Mouse (Mus musculus): Measurements from ENCODE around the gene Wipf2. TPM values are rescaled to one million over a fixed set of nuclear protein-coding genes. Genes with fewer than 3 reads are reported as not detected.

The Wipf2 gene
- polyA plus RNA-seq, 1 experiment from 2014 or later: 5.4 TPM

- Histone ChIP-seq H3K27me3 (replicated peaks; ENCODE audit: low read depth, poor library complexity, severe bottlenecking) (peaks cover 47% of the 10 kb centered on the region), H3K4me1 (peaks cover 47% of the 10 kb centered on the region), H3K9me3 (no peaks in the 10 kb centered on the region), H3K4me3 (peak overlapping the region; percentile 71), H3K36me3 (replicated peaks) (peaks cover 20% of the 10 kb centered on the region), H3K27ac (replicated peaks) (no peak overlapping the region)
- 46% methylated on average over 11 of the region's 11 CpGs for WGBS
- no peak for DNase-seq (ENCODE audit: low spot score)
Observed at GRCm38 (mm10) chr11:98837917-98838316, 25.5 kb upstream of the Wipf2 start.

GRCm38 (mm10) chr11:98838512-98838911, 24.9 kb upstream of the Wipf2 start:
- WGBS: 79% methylated on average over 9 of the region's 9 CpGs
- H3K27ac ChIP-seq (replicated peaks): no peak overlapping the region
- peaks cover 47% of the 10 kb centered on the region for H3K4me1 ChIP-seq
- no peak overlapping the region; the same call in 1 of the 2 replicates for H3K4me3 ChIP-seq
- no peaks in the 10 kb centered on the region for H3K9me3 ChIP-seq
- DNase-seq (ENCODE audit: low spot score): no peak
- peaks cover 47% of the 10 kb centered on the region for H3K27me3 ChIP-seq (replicated peaks; ENCODE audit: low read depth, poor library complexity, severe bottlenecking)
- peaks cover 14% of the 10 kb centered on the region for H3K36me3 ChIP-seq (replicated peaks)

- Histone ChIP-seq H3K4me1 (peaks cover 47% of the 10 kb centered on the region), H3K9me3 (no peaks in the 10 kb centered on the region), H3K4me3 (no peak overlapping the region), H3K36me3 (replicated peaks) (peaks cover 5% of the 10 kb centered on the region), H3K27ac (replicated peaks) (no peak overlapping the region), H3K27me3 (replicated peaks; ENCODE audit: low read depth, poor library complexity, severe bottlenecking) (peaks cover 47% of the 10 kb centered on the region)
- DNase-seq (ENCODE audit: low spot score): no peak
- 38% methylated on average over 6 of the region's 6 CpGs for WGBS
Observed at GRCm38 (mm10) chr11:98839402-98839801, 24.0 kb upstream of the Wipf2 start.

GRCm38 (mm10) chr11:98839897-98840296, 23.5 kb upstream of the Wipf2 start:
- Histone ChIP-seq H3K36me3 (replicated peaks) (peaks cover under 1% of the 10 kb centered on the region; the same call in 1 of the 2 replicates), H3K27me3 (replicated peaks; ENCODE audit: low read depth, poor library complexity, severe bottlenecking) (peaks cover 47% of the 10 kb centered on the region), H3K4me1 (peaks cover 42% of the 10 kb centered on the region), H3K27ac (replicated peaks) (no peak overlapping the region), H3K4me3 (no peak overlapping the region), H3K9me3 (no peaks in the 10 kb centered on the region)
- DNase-seq (ENCODE audit: low spot score): no peak
- 68% methylated on average over 10 of the region's 10 CpGs for WGBS

- DNase-seq (ENCODE audit: low spot score): no peak
- 53% methylated on average over 13 of the region's 13 CpGs for WGBS
- Histone ChIP-seq H3K27ac (replicated peaks) (no peak overlapping the region), H3K36me3 (replicated peaks) (no peaks in the 10 kb centered on the region), H3K4me1 (peaks cover 23% of the 10 kb centered on the region), H3K9me3 (no peaks in the 10 kb centered on the region), H3K27me3 (replicated peaks; ENCODE audit: low read depth, poor library complexity, severe bottlenecking) (peaks cover 32% of the 10 kb centered on the region), H3K4me3 (0 out of 2 replicates have a peak overlapping the region, but pooled peaks have one; percentile 5)
Observed at GRCm38 (mm10) chr11:98846016-98846415, 17.4 kb upstream of the Wipf2 start.

GRCm38 (mm10) chr11:98846865-98847604, 16.4 kb upstream of the Wipf2 start:
- Histone ChIP-seq H3K36me3 (replicated peaks) (no peaks in the 10 kb centered on the region), H3K27me3 (replicated peaks; ENCODE audit: low read depth, poor library complexity, severe bottlenecking) (peaks cover 35% of the 10 kb centered on the region), H3K4me3 (no peak overlapping the region), H3K4me1 (peaks cover 25% of the 10 kb centered on the region), H3K9me3 (no peaks in the 10 kb centered on the region), H3K27ac (replicated peaks) (no peak overlapping the region)
- DNase-seq (ENCODE audit: low spot score): no peak
- 62% methylated on average over 19 of the region's 19 CpGs for WGBS

- DNase-seq (ENCODE audit: low spot score): peak; percentile 62
- Histone ChIP-seq H3K4me1 (peaks cover 38% of the 10 kb centered on the region), H3K9me3 (no peaks in the 10 kb centered on the region), H3K4me3 (peak overlapping the region; percentile 41), H3K36me3 (replicated peaks) (no peaks in the 10 kb centered on the region), H3K27ac (replicated peaks) (peak overlapping the region; percentile 57; the same call in 1 of the 2 replicates), H3K27me3 (replicated peaks; ENCODE audit: low read depth, poor library complexity, severe bottlenecking) (peaks cover 35% of the 10 kb centered on the region)
- WGBS: 10% methylated on average over 19 of the region's 19 CpGs
Observed at GRCm38 (mm10) chr11:98849196-98849894, 14.1 kb upstream of the Wipf2 start.

- Histone ChIP-seq H3K27me3 (replicated peaks; ENCODE audit: low read depth, poor library complexity, severe bottlenecking) (peaks cover 31% of the 10 kb centered on the region), H3K36me3 (replicated peaks) (no peaks in the 10 kb centered on the region), H3K27ac (replicated peaks) (peak overlapping the region; percentile 57), H3K4me1 (peaks cover 38% of the 10 kb centered on the region), H3K4me3 (peak overlapping the region; percentile 31; the same call in 1 of the 2 replicates), H3K9me3 (no peaks in the 10 kb centered on the region)
- WGBS: 67% methylated on average over 26 of the region's 26 CpGs
- DNase-seq (ENCODE audit: low spot score): peak; percentile 49
Observed at GRCm38 (mm10) chr11:98850100-98851093, 13.0 kb upstream of the Wipf2 start.

- no peaks in the 10 kb centered on the region for H3K36me3 ChIP-seq (replicated peaks)
- H3K4me1 ChIP-seq: peaks cover 37% of the 10 kb centered on the region
- no peak overlapping the region for H3K4me3 ChIP-seq
- peaks cover 21% of the 10 kb centered on the region for H3K27me3 ChIP-seq (replicated peaks; ENCODE audit: low read depth, poor library complexity, severe bottlenecking)
- H3K9me3 ChIP-seq: no peaks in the 10 kb centered on the region
- DNase-seq (ENCODE audit: low spot score): no peak
- 91% methylated on average over 8 of the region's 8 CpGs for WGBS
- H3K27ac ChIP-seq (replicated peaks): no peak overlapping the region
Observed at GRCm38 (mm10) chr11:98854116-98854515, 9.3 kb upstream of the Wipf2 start.

GRCm38 (mm10) chr11:98854659-98855058, 8.8 kb upstream of the Wipf2 start:
- H3K4me1 ChIP-seq: peaks cover 32% of the 10 kb centered on the region

GRCm38 (mm10) chr11:98858759-98859731, 4.4 kb upstream of the Wipf2 start:
- Histone ChIP-seq H3K4me3 (no peak overlapping the region), H3K9me3 (no peaks in the 10 kb centered on the region), H3K27me3 (replicated peaks; ENCODE audit: low read depth, poor library complexity, severe bottlenecking) (no peaks in the 10 kb centered on the region), H3K36me3 (replicated peaks) (no peaks in the 10 kb centered on the region), H3K27ac (replicated peaks) (peak overlapping the region; percentile 35; the same call in 1 of the 2 replicates), H3K4me1 (peaks cover 16% of the 10 kb centered on the region)
- 34% methylated on average over 14 of the region's 14 CpGs for WGBS
- peak; percentile 86 for DNase-seq (ENCODE audit: low spot score)

More at GRCm38 (mm10) chr11:98854659-98855058, 8.8 kb upstream of the Wipf2 start:
- no peak overlapping the region for H3K27ac ChIP-seq (replicated peaks)
- no peaks in the 10 kb centered on the region for H3K36me3 ChIP-seq (replicated peaks)
- DNase-seq (ENCODE audit: low spot score): no peak
- 92% methylated on average over 2 of the region's 2 CpGs for WGBS
- peaks cover 16% of the 10 kb centered on the region; the same call in 1 of the 2 replicates for H3K27me3 ChIP-seq (replicated peaks; ENCODE audit: low read depth, poor library complexity, severe bottlenecking)
- H3K9me3 ChIP-seq: no peaks in the 10 kb centered on the region
- H3K4me3 ChIP-seq: no peak overlapping the region
